Mouse (Mus musculus) urinary bladder, adult 18-20 months (tissue): Measurements from ENCODE around the gene Olfr1335.
"Not testable (repeated sequence)": the region's sequence is repeated elsewhere in the genome, so short reads cannot be mapped to it uniquely, and the experiment has no call there.

Experiments
- DNase-seq, 2 experiments: peaks; one replicate each; pipeline ENCODE4 v3.0.0; 2022; ENCODE audit warnings: low spot score in 2 of 2, mixed read lengths in 2 of 2

Gene Olfr1335

DNA sequence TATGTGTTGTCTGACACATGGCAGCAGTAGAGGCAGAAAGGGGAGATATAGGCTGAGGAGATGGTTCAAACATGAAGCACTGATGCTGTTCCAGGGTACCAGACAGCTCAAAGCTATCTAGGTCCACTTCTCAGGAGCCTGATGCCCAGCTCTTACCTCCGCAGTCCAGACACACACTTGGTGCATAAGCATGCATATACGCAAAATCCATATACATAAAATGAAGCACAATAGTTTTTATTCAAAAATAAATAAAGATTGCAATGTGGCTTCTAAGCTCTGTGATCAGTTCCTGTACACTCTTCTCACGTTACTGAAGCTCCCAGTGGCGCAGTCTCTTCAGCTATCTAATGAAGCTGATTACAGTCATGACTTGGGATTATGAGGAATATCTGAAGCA lies at the start of gene Olfr1335:
TSS of gene Olfr1335 (minus strand) at position 101 of the 400 bp plus-strand sequence.
- DNase-seq: no peak

- DNase-seq: no peak
Measured at GRCm38 (mm10) chr4:118836179-118836578, 26.4 kb upstream of the Olfr1335 start, which contains the start of gene Olfr1333. Olfr1333 (minus strand) TSS chr4:118836279.

- no peak for DNase-seq
Measured at GRCm38 (mm10) chr4:118818921-118819320, 9.2 kb upstream of the Olfr1335 start.

GRCm38 (mm10) chr4:118792796-118793195 lies 16.9 kb downstream of the Olfr1335 start:
- DNase-seq: not testable (repeated sequence)

- DNase-seq: no peak
Measured at GRCm38 (mm10) chr4:118782486-118782885, 27.3 kb downstream of the Olfr1335 start, which contains the start of gene Olfr1337. Olfr1337 (minus strand) TSS chr4:118782586.
